Mouse (Mus musculus) heart, postnatal 0 days (tissue): Measurements from ENCODE around the gene Ablim1. TPM values are rescaled to one million over a fixed set of nuclear protein-coding genes. Genes with fewer than 3 reads are reported as not detected.
A peak's percentile ranks its signal among the peaks of the same experiment; 100 is the strongest.

ENCODE experiments used
- ATAC-seq: fragments of 200-750 bp; cut with Nextera tagmentation; 2 replicates; pipeline ENCODE4 v1.8.0; 2017; ENCODE audit warnings: low read depth, moderate number of reproducible peaks, moderate library complexity; ENCODE audit not compliant: insufficient read depth
- DNase-seq: peaks from one replicate; pipeline ENCODE4 v3.0.0-alpha.2; 2016; ENCODE audit warnings: low spot score
- H3K27ac ChIP-seq: fragments of 300-500 bp; sonication (generic); 2 replicates; pipeline ENCODE4 v1.5.1; 2014; ENCODE audit warnings: low read depth, mild to moderate bottlenecking
- H3K27me3 ChIP-seq: fragments of 300-500 bp; sonication (generic); 2 replicates; pipeline ENCODE4 v1.6.1; 2014; ENCODE audit warnings: low read length, mixed read lengths; ENCODE audit not compliant: control insufficient read depth, insufficient read depth
- H3K36me3 ChIP-seq: fragments of 300-500 bp; sonication (generic); replicated peaks from 2 replicates; pipeline ENCODE4 v1.6.1; 2014; ENCODE audit warnings: low read length, mixed read lengths; ENCODE audit not compliant: control insufficient read depth, insufficient read depth
- H3K4me1 ChIP-seq: fragments of 300-500 bp; sonication (generic); 2 replicates; pipeline ENCODE4 v1.6.1; 2014; ENCODE audit warnings: antibody characterized with exemption; ENCODE audit not compliant: control insufficient read depth, insufficient read depth
- H3K4me2 ChIP-seq: fragments of 300-500 bp; sonication (generic); 2 replicates; pipeline ENCODE4 v1.6.1; 2014; ENCODE audit warnings: low read depth, mild to moderate bottlenecking, low read length, moderate library complexity
- H3K4me3 ChIP-seq: fragments of 300-500 bp; sonication (generic); 2 replicates; pipeline ENCODE4 v1.5.1; 2014; ENCODE audit warnings: low read depth, low read length
- H3K9ac ChIP-seq: fragments of 300-500 bp; sonication (generic); replicated peaks from 2 replicates; pipeline ENCODE4 v1.6.1; 2014; ENCODE audit warnings: low read depth, low read length, mixed read lengths
- H3K9me3 ChIP-seq: fragments of 300-500 bp; sonication (generic); replicated peaks from 2 replicates; pipeline ENCODE4 v1.6.1; 2016; ENCODE audit warnings: low read length; ENCODE audit not compliant: control insufficient read depth
- CTCF ChIP-seq: IDR thresholded peaks from 2 replicates; pipeline ENCODE4 v1.5.1; 2016; ENCODE audit warnings: antibody characterized with exemption, control low read depth, low read depth
- EP300 ChIP-seq: IDR thresholded peaks from 2 replicates; pipeline ENCODE4 v1.6.1; 2016; ENCODE audit warnings: antibody characterized with exemption, low read depth
- WGBS: fragments of 180-500 bp; shearing (Covaris S2); extraction: QIAGEN DNeasy Blood & Tissue Kit; methylation state at CpG from one replicate; pipeline ENCODE4 v1.1.7; 2014; 5-methylcytosine and 5-hydroxymethylcytosine counted together
- polyA plus RNA-seq: library from polyadenylated mRNA; unstranded; fragments of >200 nt; fragmentation: Nextera tagmentation; extraction: Ambion mirVana; gene quantifications from 2 replicates; pipeline ENCODE4 v1.2.1, GENCODE M21; 2015
- total RNA-seq: library from RNA; depleted of rRNA; stranded (reverse); fragments of >200 nt; gene quantifications from 2 replicates; pipeline ENCODE4 v1.2.3, GENCODE M21; 2014; ENCODE audit warnings: low replicate concordance

The Ablim1 gene
- total and polyA plus RNA-seq, 2 experiments from 2014 or later, result 106 to 235 TPM

DNA sequence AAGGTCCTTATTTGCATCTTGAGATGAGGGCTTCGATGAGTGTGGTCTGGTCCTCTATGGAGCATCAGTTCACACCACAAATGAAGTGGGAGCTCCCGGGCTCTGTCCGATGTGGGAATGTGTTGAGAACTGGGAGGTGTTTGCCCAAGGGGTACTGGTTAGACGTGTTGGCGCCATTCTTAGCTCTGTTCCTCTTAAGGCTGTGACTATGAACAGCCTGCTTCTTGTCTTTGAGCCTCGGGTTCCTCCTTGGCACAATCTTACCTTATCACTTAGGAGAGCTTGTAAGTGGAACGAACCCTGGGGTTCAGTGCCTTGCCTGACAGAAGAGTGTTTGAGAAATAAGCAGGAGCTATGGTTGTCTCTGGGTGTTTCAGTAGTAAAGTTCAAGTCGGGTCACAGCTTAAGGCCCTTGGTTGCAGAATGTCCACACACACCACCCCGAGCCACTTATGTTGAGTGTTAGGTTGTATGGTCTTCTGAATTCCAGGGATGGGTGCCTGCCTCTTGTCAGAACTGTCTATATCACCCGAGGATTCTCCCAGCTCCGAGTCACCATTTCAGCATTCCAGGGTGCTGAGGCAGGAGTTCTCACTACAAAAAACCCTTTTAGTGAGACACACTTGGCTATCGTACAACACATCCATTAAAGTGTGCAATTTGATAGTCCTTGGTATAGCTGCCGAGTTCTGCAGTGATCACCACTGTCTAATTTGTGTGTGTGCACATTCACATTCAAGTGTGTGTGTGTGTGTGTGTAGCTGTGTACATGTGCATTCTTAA lies 131.6 kb downstream of the Ablim1 start:
- H3K9me3 ChIP-seq, result no peaks in the 10 kb centered on the region
- DNase-seq (peak; percentile 21), ATAC-seq (no peak)
- H3K36me3 ChIP-seq, result peaks cover 17% of the 10 kb centered on the region; the same call in 1 of the 2 replicates
- H3K9ac ChIP-seq, result no peak overlapping the region
- H3K4me3 ChIP-seq, result no peak overlapping the region
- H3K27ac ChIP-seq, result no peak overlapping the region
- WGBS, result 44% methylated on average over 13 of the region's 13 CpGs
- H3K4me1 ChIP-seq, result peaks cover 57% of the 10 kb centered on the region
- no peak overlapping the region for H3K4me2 ChIP-seq
- TF ChIP-seq EP300 (no peak), CTCF (no peak)
- no peaks in the 10 kb centered on the region for H3K27me3 ChIP-seq

DNA sequence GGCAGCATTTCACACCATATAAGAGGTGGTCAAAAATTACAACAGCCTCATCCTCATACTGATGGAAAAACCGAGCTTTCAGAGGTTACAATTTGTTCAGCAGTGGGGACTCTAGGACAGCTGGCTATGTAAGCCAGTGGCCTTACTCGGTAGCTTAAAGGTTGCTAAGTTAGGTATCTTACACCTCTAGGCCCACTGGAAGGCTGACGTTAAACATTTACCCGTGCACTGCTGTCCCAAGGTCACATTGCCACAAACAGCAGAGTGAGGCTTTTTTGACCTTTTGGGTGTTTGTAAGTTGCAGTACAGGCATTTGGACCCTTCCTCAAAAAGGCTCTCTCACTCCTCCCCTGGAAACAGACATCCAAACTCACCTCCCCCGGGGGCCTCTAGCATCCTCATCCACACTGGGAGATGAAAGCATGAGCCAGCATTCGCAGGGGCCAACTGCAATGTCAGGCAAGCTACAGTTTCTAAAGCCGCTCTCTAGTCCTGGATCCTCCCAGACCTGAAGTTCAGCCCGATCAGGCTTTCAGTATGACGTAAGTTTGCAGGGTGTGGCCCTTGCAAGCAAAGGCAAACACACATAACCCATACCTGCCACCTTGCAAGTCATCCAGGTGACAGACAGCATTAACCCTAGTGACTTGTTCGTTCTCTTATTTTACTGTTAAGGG lies 132.7 kb downstream of the Ablim1 start:
- no peak for DNase-seq
- Histone ChIP-seq H3K9me3 (no peaks in the 10 kb centered on the region), H3K4me3 (no peak overlapping the region), H3K4me1 (peaks cover 58% of the 10 kb centered on the region), H3K9ac (no peak overlapping the region; the same call in 1 of the 2 replicates), H3K4me2 (no peak overlapping the region), H3K27ac (peak overlapping the region; percentile 73), H3K27me3 (no peaks in the 10 kb centered on the region), H3K36me3 (peaks cover 17% of the 10 kb centered on the region; the same call in 1 of the 2 replicates)
- no peak for ATAC-seq
- 76% methylated on average over 10 of the region's 10 CpGs for WGBS
- no peak for TF ChIP-seq CTCF
- no peak for TF ChIP-seq EP300

DNA sequence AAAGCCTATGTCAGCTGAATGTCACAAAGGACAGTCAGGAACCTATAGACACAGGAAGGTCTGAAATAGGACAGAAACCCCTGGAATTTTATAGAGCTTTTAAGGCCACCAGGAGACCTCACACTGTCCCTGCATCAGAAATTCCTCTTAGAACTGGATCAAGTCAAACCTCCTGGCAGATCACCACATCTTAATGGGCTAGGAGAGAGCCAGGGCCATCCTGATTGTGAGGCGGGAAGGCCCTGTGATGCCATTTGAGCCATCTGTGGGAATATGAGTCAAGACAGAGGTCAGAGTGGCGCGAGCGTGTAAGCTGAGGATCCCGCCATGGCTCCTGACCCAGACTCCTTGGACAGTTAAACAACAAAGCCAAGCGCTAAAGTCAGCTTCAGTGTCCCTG lies 133.4 kb downstream of the Ablim1 start:
- TF ChIP-seq CTCF (no peak), EP300 (no peak)
- ATAC-seq, result no peak
- H3K36me3 ChIP-seq, result peaks cover 17% of the 10 kb centered on the region; the same call in 1 of the 2 replicates
- H3K9ac ChIP-seq, result no peak overlapping the region
- H3K4me1 ChIP-seq, result peaks cover 64% of the 10 kb centered on the region
- H3K4me2 ChIP-seq, result no peak overlapping the region
- no peak overlapping the region for H3K4me3 ChIP-seq
- H3K27ac ChIP-seq, result peak overlapping the region; percentile 73
- no peak for DNase-seq
- no peaks in the 10 kb centered on the region for H3K9me3 ChIP-seq
- H3K27me3 ChIP-seq, result no peaks in the 10 kb centered on the region
- 90% methylated on average over 6 of the region's 6 CpGs for WGBS

DNA sequence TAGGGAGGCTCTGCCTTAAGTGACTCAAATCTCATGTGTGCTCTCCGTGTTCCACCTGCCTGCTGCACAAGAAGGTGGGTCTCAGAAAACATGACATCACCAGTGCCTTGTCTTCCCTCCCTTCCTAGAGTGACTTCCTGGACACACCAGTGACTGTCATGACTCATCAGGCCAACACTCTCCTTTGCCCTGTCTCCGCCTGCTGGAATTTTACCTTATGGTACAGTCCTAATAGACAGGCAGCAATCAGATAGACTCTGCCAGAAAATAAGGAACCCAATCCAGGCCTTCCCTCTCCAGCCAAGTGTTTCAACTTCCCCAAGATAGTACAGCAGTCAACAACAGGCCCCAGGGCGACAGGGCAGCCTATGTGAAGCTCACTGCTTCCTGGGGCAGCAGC lies 133.8 kb downstream of the Ablim1 start:
- Histone ChIP-seq H3K9ac (no peak overlapping the region), H3K4me1 (peaks cover 64% of the 10 kb centered on the region), H3K27ac (peak overlapping the region; percentile 73), H3K27me3 (no peaks in the 10 kb centered on the region), H3K36me3 (peaks cover 17% of the 10 kb centered on the region; the same call in 1 of the 2 replicates), H3K4me3 (no peak overlapping the region), H3K9me3 (no peaks in the 10 kb centered on the region), H3K4me2 (no peak overlapping the region)
- TF ChIP-seq CTCF, result no peak
- TF ChIP-seq EP300, result peak; percentile 33; the same call in 1 of the 2 replicates
- 48% methylated on average over 3 of the region's 3 CpGs for WGBS
- DNase-seq, result no peak
- ATAC-seq, result no peak

DNA sequence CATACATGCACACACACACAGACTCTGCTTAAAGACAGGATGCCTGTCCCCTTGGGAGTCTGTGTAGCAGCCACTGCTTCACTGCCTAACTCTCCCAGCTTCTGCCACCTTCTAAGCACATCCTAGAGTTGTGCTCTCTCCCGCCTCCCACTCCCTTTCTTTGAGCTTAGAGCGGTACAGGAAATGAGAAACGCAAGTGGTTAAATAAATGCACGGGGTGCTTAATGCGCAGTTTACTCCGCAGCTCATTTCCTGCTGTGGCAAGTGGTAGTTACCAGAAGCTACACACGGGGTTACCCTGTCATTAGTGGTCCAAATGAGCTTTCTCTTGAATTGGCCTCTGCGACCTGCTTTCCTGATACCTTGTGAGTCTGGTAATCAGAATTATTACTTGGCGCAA lies 134.4 kb downstream of the Ablim1 start:
- no peak for ATAC-seq
- peak overlapping the region; percentile 73 for H3K27ac ChIP-seq

More for the DNA sequence above, 134.4 kb downstream of the Ablim1 start:
- H3K4me1 ChIP-seq, result peaks cover 63% of the 10 kb centered on the region
- H3K4me2 ChIP-seq, result no peak overlapping the region
- no peaks in the 10 kb centered on the region for H3K27me3 ChIP-seq
- no peak for DNase-seq
- no peak overlapping the region for H3K4me3 ChIP-seq
- no peaks in the 10 kb centered on the region for H3K9me3 ChIP-seq
- TF ChIP-seq CTCF (no peak), EP300 (no peak)
- 64% methylated on average over 9 of the region's 9 CpGs for WGBS
- H3K9ac ChIP-seq, result no peak overlapping the region
- peaks cover 11% of the 10 kb centered on the region; the same call in 1 of the 2 replicates for H3K36me3 ChIP-seq
